Mouse (Mus musculus): ENCODE data around the gene Zan. TPM values are rescaled to one million over a fixed set of nuclear protein-coding genes. Genes with fewer than 3 reads are reported as not detected.

The Zan gene
- total RNA-seq, 2 experiments from 2014 or later, result not detected

GRCm38 (mm10) chr5:137425648-137426047 is 51.2 kb downstream of the Zan start:
- intact Hi-C loops (cut with DNase I), result no loop called here
- DNase-seq, result no peak

GRCm38 (mm10) chr5:137419841-137420240 is 57.0 kb downstream of the Zan start:
- intact Hi-C loops (cut with DNase I), result no loop called here
- no peak for DNase-seq

- DNase-seq, result no peak
- intact Hi-C loops (cut with DNase I), result no loop called here
Observed at GRCm38 (mm10) chr5:137419105-137419504, 57.8 kb downstream of the Zan start.

- DNase-seq, result no peak
- intact Hi-C loops (cut with DNase I), result no loop called here
Observed at GRCm38 (mm10) chr5:137414253-137414652, 62.6 kb downstream of the Zan start.

GRCm38 (mm10) chr5:137411235-137411634 is 65.6 kb downstream of the Zan start:
- no peak for DNase-seq
- intact Hi-C loops (cut with DNase I), result no loop called here

- intact Hi-C loops (cut with DNase I), result no loop called here
- no peak for DNase-seq
Observed at GRCm38 (mm10) chr5:137410549-137410948, 66.3 kb downstream of the Zan start.

- intact Hi-C loops (cut with DNase I), result no loop called here
- no peak for DNase-seq
Observed at GRCm38 (mm10) chr5:137410066-137410465, 66.8 kb downstream of the Zan start.

GRCm38 (mm10) chr5:137409451-137409850 is 67.4 kb downstream of the Zan start:
- no peak for DNase-seq
- intact Hi-C loops (cut with DNase I), result no loop called here

GRCm38 (mm10) chr5:137404081-137404480 is 72.8 kb downstream of the Zan start:
- intact Hi-C loops (cut with DNase I), result no loop called here
- DNase-seq, result no peak

GRCm38 (mm10) chr5:137394456-137394855 is 82.4 kb downstream of the Zan start:
- intact Hi-C loops (cut with DNase I), result loop anchor here (10.0 kb wide), 1 partner anchor 240 kb away; no protein-coding TSS in a partner anchor
- DNase-seq, result no peak

GRCm38 (mm10) chr5:137391641-137392040 is 85.2 kb downstream of the Zan start:
- intact Hi-C loops (cut with DNase I), result loop anchor here (10.0 kb wide), 1 partner anchor 237 kb away; no protein-coding TSS in a partner anchor

GRCm38 (mm10) chr5:137386712-137387111 is 90.2 kb downstream of the Zan start:
- no peak for DNase-seq
- intact Hi-C loops (cut with DNase I), result no loop called here

More at GRCm38 (mm10) chr5:137391641-137392040, 85.2 kb downstream of the Zan start:
- no peak for DNase-seq

GRCm38 (mm10) chr5:137383441-137383840 is 93.4 kb downstream of the Zan start:
- intact Hi-C loops (cut with DNase I), result loop anchor here (5.0 kb wide), 1 partner anchor 251 kb away; no protein-coding TSS in a partner anchor
- DNase-seq, result no peak

GRCm38 (mm10) chr5:137381152-137381551 is 95.7 kb downstream of the Zan start:
- intact Hi-C loops (cut with DNase I), result loop anchor here (2.0 to 5.0 kb wide), 2 partner anchors 90 to 249 kb away; no protein-coding TSS in a partner anchor
- DNase-seq, result peak; percentile 61 to 76

GRCm38 (mm10) chr5:137377603-137378002 is 99.3 kb downstream of the Zan start:
- intact Hi-C loops (cut with DNase I), result loop anchor here (1.0 kb wide), 1 partner anchor 43 kb away; no protein-coding TSS in a partner anchor

GRCm38 (mm10) chr5:137377176-137377575 is 99.7 kb downstream of the Zan start:
- peak; percentile 27 to 38 for DNase-seq
- intact Hi-C loops (cut with DNase I), result no loop called here

More at GRCm38 (mm10) chr5:137377603-137378002, 99.3 kb downstream of the Zan start:
- no peak for DNase-seq

GRCm38 (mm10) chr5:137376722-137377121 is 100.1 kb downstream of the Zan start:
- no peak for DNase-seq
- intact Hi-C loops (cut with DNase I), result no loop called here

GRCm38 (mm10) chr5:137376198-137376597 is 100.7 kb downstream of the Zan start:
- intact Hi-C loops (cut with DNase I), result no loop called here
- no peak for DNase-seq

- DNase-seq, result peak; percentile 68 to 77
- intact Hi-C loops (cut with DNase I), result no loop called here
Observed at GRCm38 (mm10) chr5:137375627-137376026, 101.2 kb downstream of the Zan start.

GRCm38 (mm10) chr5:137374521-137375080 is 102.3 kb downstream of the Zan start:
- intact Hi-C loops (cut with DNase I), result no loop called here

GRCm38 (mm10) chr5:137373371-137373950 is 103.4 kb downstream of the Zan start:
- DNase-seq, result no peak
- intact Hi-C loops (cut with DNase I), result no loop called here

More at GRCm38 (mm10) chr5:137374521-137375080, 102.3 kb downstream of the Zan start:
- no peak for DNase-seq

GRCm38 (mm10) chr5:137369665-137370064 is 107.2 kb downstream of the Zan start:
- intact Hi-C loops (cut with DNase I), result no loop called here
- no peak for DNase-seq
